Comparison of ENCODE assay signal across 9 mouse cellular contexts in genomic region chr2:121695436-121695835, GRCm38 (mm10).
A peak's percentile ranks its signal among the peaks of the same experiment; 100 is the strongest.
DNase-seq lines count a peak whose midpoint lies in the region; ATAC-seq and TF ChIP-seq lines count a peak whose summit lies in the region.
"Had no signal": no experiment of that assay in that cellular context is flagged by ENCODE, and none has a peak within 500 bp of the region (broad histone marks: within the 10 kb centered on the region; RNA-seq: fewer than 3 reads in every experiment).

No protein-coding gene starts in this region.

- H3K36me3 ChIP-seq in kidney, adult 2 months (ENCODE audit: control insufficient read depth, insufficient read depth, low read length): no peaks in the 10 kb centered on the region
- H3K36me3 ChIP-seq in kidney, embryonic 15.5 days: no peaks in the 10 kb centered on the region
- H3K36me3 ChIP-seq in lung, embryonic 14.5 days (ENCODE audit: insufficient read depth): no peaks in the 10 kb centered on the region
- H3K36me3 ChIP-seq: lung, embryonic 15.5 days; stomach, embryonic 15.5 days had no signal

- WGBS in kidney, adult 2 months: 72% methylated on average over 10 of the region's 10 CpGs
- 83% methylated on average over 10 of the region's 10 CpGs for WGBS in kidney, embryonic 15.5 days
- 76% methylated on average over 10 of the region's 10 CpGs for WGBS in lung, embryonic 14.5 days

- peak; percentile 47 for TF ChIP-seq CTCF in kidney, adult 2 months (conservative IDR thresholded peaks at IDR 0.05; ENCODE audit: insufficient read depth, insufficient read length, low read depth, low read length)
- TF ChIP-seq CTCF in lung, embryonic 14.5 days (IDR thresholded peaks at IDR 0.05; ENCODE audit: low read depth): peak; percentile 55

- H3K4me2 ChIP-seq in kidney, embryonic 15.5 days: no peak overlapping the region
- H3K4me2 ChIP-seq in lung, embryonic 14.5 days: no peak overlapping the region
- H3K4me2 ChIP-seq: lung, embryonic 15.5 days; stomach, embryonic 15.5 days had no signal

- no peak overlapping the region for H3K9ac ChIP-seq in kidney, embryonic 15.5 days
- no peak overlapping the region for H3K9ac ChIP-seq in lung, embryonic 14.5 days
- H3K9ac ChIP-seq: lung, embryonic 15.5 days; stomach, embryonic 15.5 days had no signal

- no peak for ATAC-seq in kidney, embryonic 15.5 days (replicated peaks; ENCODE audit: low FRiP score)
- ATAC-seq in lung, embryonic 14.5 days (ENCODE audit: insufficient read depth): no peak

- H3K27me3 ChIP-seq in kidney, adult 2 months (replicated peaks; ENCODE audit: control insufficient read depth, insufficient read depth, low read length): no peaks in the 10 kb centered on the region
- H3K27me3 ChIP-seq in kidney, embryonic 15.5 days: no peaks in the 10 kb centered on the region
- no peaks in the 10 kb centered on the region for H3K27me3 ChIP-seq in lung, embryonic 14.5 days (ENCODE audit: insufficient read depth, low read length)
- H3K27me3 ChIP-seq: lung, embryonic 15.5 days; stomach, embryonic 15.5 days had no signal

- TF ChIP-seq POLR2A in kidney, adult 2 months (IDR thresholded peaks at IDR 0.05; ENCODE audit: low read depth, low read length): no peak

- H3K27ac ChIP-seq in kidney, adult 2 months (ENCODE audit: insufficient read depth, low read depth, low read length): no peak overlapping the region
- H3K27ac ChIP-seq in kidney, embryonic 15.5 days: no peak overlapping the region
- H3K27ac ChIP-seq in lung, embryonic 14.5 days (ENCODE audit: low read depth): no peak overlapping the region
- H3K27ac ChIP-seq: lung, embryonic 15.5 days; stomach, embryonic 15.5 days had no signal

- H3K4me1 ChIP-seq in kidney, adult 2 months (ENCODE audit: control insufficient read depth, insufficient read depth, low read length): no peaks in the 10 kb centered on the region
- H3K4me1 ChIP-seq in kidney, embryonic 15.5 days: no peaks in the 10 kb centered on the region
- no peaks in the 10 kb centered on the region for H3K4me1 ChIP-seq in lung, embryonic 14.5 days (ENCODE audit: insufficient read depth)
- H3K4me1 ChIP-seq: lung, embryonic 15.5 days; stomach, embryonic 15.5 days had no signal

- H3K9me3 ChIP-seq in kidney, embryonic 15.5 days (replicated peaks): no peaks in the 10 kb centered on the region
- no peaks in the 10 kb centered on the region for H3K9me3 ChIP-seq in lung, embryonic 14.5 days (ENCODE audit: low read depth, low read length)
- H3K9me3 ChIP-seq: lung, embryonic 15.5 days; stomach, embryonic 15.5 days had no signal

- no peak overlapping the region for H3K4me3 ChIP-seq in kidney, adult 2 months (ENCODE audit: insufficient read depth, low read depth, low read length)
- no peak overlapping the region for H3K4me3 ChIP-seq in kidney, embryonic 15.5 days (replicated peaks)
- no peak overlapping the region for H3K4me3 ChIP-seq in lung, embryonic 14.5 days (ENCODE audit: low read depth, low read length)
- H3K4me3 ChIP-seq: lung, embryonic 15.5 days; stomach, embryonic 15.5 days had no signal

- peak; percentile 5 for DNase-seq in kidney, adult 2 months
- DNase-seq in A20 (ENCODE audit: low read depth, low spot score) (peak; percentile 32), ES-CJ7 (ENCODE audit: low read depth, low spot score) (peak; percentile 48)
- peak; percentile 18 for DNase-seq in lung, embryonic 14.5 days
- DNase-seq in right cerebral cortex, postnatal 25 days: no peak
- DNase-seq in adrenal gland, adult 2 months: no peak

Comparison
In these comparisons a context has a peak if more than half of its experiments do, and no peak if none do; other contexts are left out.
1. DNase-seq: peak in kidney, adult 2 months (single experiment), A20 (single experiment), ES-CJ7 (single experiment) and lung, embryonic 14.5 days (single experiment); none in right cerebral cortex, postnatal 25 days (single experiment) and adrenal gland, adult 2 months (single experiment).